Mouse (Mus musculus): ENCODE data around the gene Shisa5.

DNA sequence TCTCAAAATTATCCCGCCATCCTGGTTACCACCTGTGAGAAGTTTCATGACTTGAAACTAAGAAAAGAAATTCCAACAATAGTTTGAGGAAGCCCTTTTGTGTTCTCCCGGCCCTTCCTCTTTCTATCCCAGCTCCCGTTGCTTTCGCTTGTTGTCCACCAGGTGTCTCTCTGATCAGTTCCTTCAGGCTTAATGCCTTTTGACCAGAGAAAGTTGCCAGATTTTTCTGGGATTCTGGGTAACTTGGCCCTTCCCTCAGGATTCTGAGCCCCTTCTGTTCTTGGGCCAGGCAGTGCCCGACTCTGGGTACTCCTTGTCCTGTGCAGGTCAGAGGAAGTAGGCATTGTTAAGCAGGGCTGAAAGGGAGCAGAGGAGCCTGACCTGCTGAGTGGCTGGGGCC is 49.6 kb downstream of the Shisa5 start:
- TF ChIP-seq MAX (IDR thresholded peaks at IDR 0.05; ENCODE audit: low read depth) (no peak), POLR2AphosphoS2 (IDR thresholded peaks at IDR 0.05; ENCODE audit: insufficient read length, low read depth) (no peak), POLR2A (IDR thresholded peaks at IDR 0.05; ENCODE audit: insufficient read length, low read depth) (no peak), CEBPB (IDR thresholded peaks at IDR 0.05; ENCODE audit: insufficient read depth, poor library complexity, severe bottlenecking) (no peak), TCF12 (IDR thresholded peaks at IDR 0.05; ENCODE audit: insufficient read depth, poor library complexity, severe bottlenecking) (no peak), USF1 (IDR thresholded peaks at IDR 0.05; ENCODE audit: low read depth) (no peak)
